Mouse (Mus musculus) lung, postnatal 0 days (tissue): ENCODE measurements around the gene Iqgap3. TPM values are rescaled to one million over a fixed set of nuclear protein-coding genes. Genes with fewer than 3 reads are reported as not detected.

Source experiments
- ATAC-seq: fragments of 200-750 bp; cut with Nextera tagmentation; 2 replicates; pipeline ENCODE4 v1.8.0; 2017; ENCODE audit warnings: moderate library complexity
- DNase-seq: peaks from one replicate; pipeline ENCODE4 v3.0.0-alpha.2; 2016; ENCODE audit warnings: low spot score
- H3K27ac ChIP-seq: fragments of 300-500 bp; sonication (generic); 2 replicates; pipeline ENCODE4 v1.5.1; 2014; ENCODE audit warnings: antibody characterized with exemption, mild to moderate bottlenecking, low read length, mixed read lengths
- H3K27me3 ChIP-seq: fragments of 300-500 bp; sonication (generic); replicated peaks from 2 replicates; pipeline ENCODE4 v1.6.1; 2014; ENCODE audit warnings: low read length, mixed read lengths; ENCODE audit not compliant: insufficient read depth
- H3K36me3 ChIP-seq: fragments of 300-500 bp; sonication (generic); 2 replicates; pipeline ENCODE4 v1.6.1; 2014; ENCODE audit warnings: low read length, mixed read lengths; ENCODE audit not compliant: insufficient read depth
- H3K4me1 ChIP-seq: fragments of 300-500 bp; sonication (generic); 2 replicates; pipeline ENCODE4 v1.6.1; 2014; ENCODE audit warnings: antibody characterized with exemption, low read depth, low read length, mixed read lengths; ENCODE audit not compliant: insufficient read depth
- H3K4me2 ChIP-seq: fragments of 300-500 bp; sonication (generic); replicated peaks from 2 replicates; pipeline ENCODE4 v1.6.1; 2014; ENCODE audit warnings: low read depth, mild to moderate bottlenecking, low read length, moderate library complexity, mixed read lengths
- H3K4me3 ChIP-seq: fragments of 300-500 bp; sonication (generic); 2 replicates; pipeline ENCODE4 v1.5.1; 2014; ENCODE audit warnings: low read depth, low read length
- H3K9ac ChIP-seq: fragments of 300-500 bp; sonication (generic); replicated peaks from 2 replicates; pipeline ENCODE4 v1.6.1; 2014; ENCODE audit warnings: low read depth, mild to moderate bottlenecking
- H3K9me3 ChIP-seq: fragments of 300-500 bp; sonication (generic); 2 replicates; pipeline ENCODE4 v1.6.1; 2016; ENCODE audit warnings: low read length, mixed read lengths
- CTCF ChIP-seq: IDR thresholded peaks from 2 replicates; pipeline ENCODE4 v1.5.1; 2016; ENCODE audit warnings: antibody characterized with exemption, mild to moderate bottlenecking
- EP300 ChIP-seq: IDR thresholded peaks from 2 replicates; pipeline ENCODE4 v1.6.1; 2016; ENCODE audit warnings: antibody characterized with exemption, mild to moderate bottlenecking, control low read depth
- WGBS: fragments of 180-500 bp; shearing (Covaris S2); extraction: QIAGEN DNeasy Blood & Tissue Kit; methylation state at CpG from one replicate; pipeline ENCODE4 v1.1.7; 2014; 5-methylcytosine and 5-hydroxymethylcytosine counted together
- polyA plus RNA-seq: library from polyadenylated mRNA; unstranded; fragments of >200 nt; fragmentation: Nextera tagmentation; extraction: Ambion mirVana; gene quantifications from 2 replicates; pipeline ENCODE4 v1.2.1, GENCODE M21; 2015

Iqgap3 gene
- polyA plus RNA-seq, 1 experiment from 2014 or later: 0.92 TPM

DNA sequence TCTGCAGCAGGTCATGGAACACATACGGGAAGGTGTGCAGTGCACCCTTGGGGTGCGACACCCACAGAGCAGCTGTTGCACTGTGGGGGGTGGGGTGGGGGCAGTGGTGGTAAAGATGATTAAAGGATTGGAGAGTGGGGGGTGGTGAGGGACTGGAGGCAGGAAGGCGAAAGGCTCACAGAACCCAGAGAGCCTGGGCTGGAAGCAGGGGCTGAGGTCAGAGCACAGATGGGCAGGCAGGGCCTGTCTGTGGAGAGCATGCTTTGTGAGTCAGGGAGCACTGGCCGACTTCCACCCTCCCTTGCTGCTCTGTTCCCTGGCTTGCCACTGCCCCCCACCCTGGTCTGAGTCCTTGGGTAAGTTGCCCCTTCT, 63.6 kb downstream of the Iqgap3 start:
- Histone ChIP-seq H3K4me1 (peaks cover 59% of the 10 kb centered on the region), H3K9me3 (no peaks in the 10 kb centered on the region), H3K4me3 (0 out of 2 replicates have a peak overlapping the region, but pooled peaks have one; percentile 5), H3K36me3 (no peaks in the 10 kb centered on the region), H3K4me2 (peak overlapping the region; percentile 78), H3K27ac (no peak overlapping the region; the same call in 1 of the 2 replicates), H3K9ac (no peak overlapping the region; the same call in 1 of the 2 replicates), H3K27me3 (no peaks in the 10 kb centered on the region)
- TF ChIP-seq CTCF (no peak), EP300 (no peak)
- 40% methylated on average over 4 of the region's 4 CpGs for WGBS
- no peak for ATAC-seq
- DNase-seq: peak; percentile 4

DNA sequence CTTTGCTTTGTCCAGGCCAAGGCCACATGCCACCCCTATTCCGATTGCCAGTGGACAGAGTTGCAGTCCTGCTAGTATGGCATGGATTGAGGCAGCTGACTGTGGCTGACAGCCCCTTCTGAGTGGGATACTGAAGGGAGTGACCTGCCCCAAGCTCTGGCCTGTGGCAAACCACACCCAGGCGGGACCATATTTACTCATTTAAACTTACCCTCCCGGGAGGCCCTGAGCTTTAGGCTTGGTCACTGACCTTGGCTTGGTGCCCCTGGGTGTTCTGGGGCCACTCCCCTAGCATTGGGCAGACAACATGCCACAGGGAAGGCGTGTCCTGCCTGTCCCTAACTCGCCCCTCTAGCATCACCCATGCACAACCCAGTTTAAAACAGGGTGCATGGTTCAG, 64.2 kb downstream of the Iqgap3 start:
- peak overlapping the region; percentile 78 for H3K4me2 ChIP-seq
- H3K27ac ChIP-seq: no peak overlapping the region
- H3K9me3 ChIP-seq: no peaks in the 10 kb centered on the region
- no peak overlapping the region for H3K4me3 ChIP-seq
- ATAC-seq (no peak), DNase-seq (peak; percentile 31)
- no peaks in the 10 kb centered on the region for H3K27me3 ChIP-seq
- H3K36me3 ChIP-seq: no peaks in the 10 kb centered on the region
- peaks cover 57% of the 10 kb centered on the region for H3K4me1 ChIP-seq
- no peak for TF ChIP-seq EP300
- TF ChIP-seq CTCF: no peak
- 40% methylated on average over 5 of the region's 5 CpGs for WGBS
- H3K9ac ChIP-seq: no peak overlapping the region; the same call in 1 of the 2 replicates

DNA sequence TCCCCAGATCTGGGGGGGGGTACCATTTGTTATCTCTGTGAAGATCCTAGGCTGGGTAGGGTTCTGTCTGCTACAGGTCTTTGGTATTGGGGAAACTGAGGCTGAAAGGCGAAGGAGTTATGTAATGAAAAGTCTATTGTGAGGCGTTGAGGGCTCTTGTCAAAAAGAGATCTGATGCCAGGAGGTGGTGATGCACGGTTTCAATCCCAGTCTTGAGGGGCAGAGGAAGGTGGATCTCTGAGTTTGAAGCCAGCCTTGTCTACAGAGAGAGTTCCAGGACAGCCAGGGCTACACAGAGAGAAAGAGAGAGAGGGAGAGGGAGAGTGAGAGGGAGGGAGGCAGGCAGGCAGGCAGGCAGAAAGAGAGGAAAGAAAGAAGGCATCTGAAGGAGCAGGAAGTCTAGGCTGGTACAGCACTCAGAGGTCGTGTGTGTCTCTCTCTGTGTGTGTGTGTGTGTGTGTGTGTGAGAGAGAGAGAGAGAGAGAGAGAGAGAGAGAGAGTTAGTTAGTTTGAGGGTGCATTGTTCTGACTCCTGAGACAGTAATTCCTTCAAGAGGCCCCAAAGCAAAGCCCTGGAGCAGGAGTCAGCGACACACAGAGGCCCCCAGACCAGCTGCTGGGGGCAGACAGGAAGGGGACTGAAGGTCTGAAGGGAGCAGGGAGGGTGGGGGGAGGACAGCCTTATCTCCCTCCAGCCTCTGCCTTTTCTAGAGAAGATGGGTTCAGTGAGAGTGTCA, 64.8 kb downstream of the Iqgap3 start:
- H3K36me3 ChIP-seq: no peaks in the 10 kb centered on the region
- H3K4me3 ChIP-seq: no peak overlapping the region
- DNase-seq (no peak), ATAC-seq (no peak)
- TF ChIP-seq EP300: no peak
- no peak for TF ChIP-seq CTCF
- H3K4me1 ChIP-seq: peaks cover 58% of the 10 kb centered on the region
- no peaks in the 10 kb centered on the region for H3K9me3 ChIP-seq
- no peak overlapping the region for H3K27ac ChIP-seq
- 27% methylated on average over 5 of the region's 5 CpGs for WGBS
- H3K27me3 ChIP-seq: no peaks in the 10 kb centered on the region
- H3K4me2 ChIP-seq: 0 out of 2 replicates have a peak overlapping the region, but pooled peaks have one; percentile 78
- no peak overlapping the region for H3K9ac ChIP-seq

DNA sequence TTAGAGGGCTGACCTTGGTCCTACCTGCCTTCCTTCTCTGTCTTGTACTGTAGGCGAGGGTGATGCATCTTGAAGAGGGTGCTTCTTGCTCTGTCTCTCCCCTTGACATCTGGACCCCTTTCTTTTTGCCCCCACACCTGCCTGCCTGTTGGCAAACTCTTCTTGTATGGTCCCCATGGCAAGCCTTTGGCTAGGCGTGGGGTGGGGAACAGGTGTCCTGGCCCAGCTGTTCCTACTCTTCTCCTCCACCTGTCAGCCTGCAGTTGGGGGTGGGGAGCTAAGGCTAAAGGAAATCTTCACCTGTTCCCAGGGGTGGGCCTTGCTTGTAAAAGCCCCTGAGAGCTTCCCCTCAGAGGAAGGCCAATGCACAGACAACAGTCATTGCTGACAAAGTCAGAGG, 65.7 kb downstream of the Iqgap3 start:
- H3K4me1 ChIP-seq: peaks cover 58% of the 10 kb centered on the region
- no peak overlapping the region for H3K27ac ChIP-seq
- ATAC-seq: no peak
- 79% methylated on average over 2 of the region's 2 CpGs for WGBS
- H3K4me3 ChIP-seq: no peak overlapping the region
- no peak for DNase-seq
- H3K9ac ChIP-seq: no peak overlapping the region
- no peak overlapping the region for H3K4me2 ChIP-seq
- TF ChIP-seq CTCF: no peak
- no peak for TF ChIP-seq EP300
- no peaks in the 10 kb centered on the region for H3K9me3 ChIP-seq
- H3K36me3 ChIP-seq: no peaks in the 10 kb centered on the region
- H3K27me3 ChIP-seq: no peaks in the 10 kb centered on the region

DNA sequence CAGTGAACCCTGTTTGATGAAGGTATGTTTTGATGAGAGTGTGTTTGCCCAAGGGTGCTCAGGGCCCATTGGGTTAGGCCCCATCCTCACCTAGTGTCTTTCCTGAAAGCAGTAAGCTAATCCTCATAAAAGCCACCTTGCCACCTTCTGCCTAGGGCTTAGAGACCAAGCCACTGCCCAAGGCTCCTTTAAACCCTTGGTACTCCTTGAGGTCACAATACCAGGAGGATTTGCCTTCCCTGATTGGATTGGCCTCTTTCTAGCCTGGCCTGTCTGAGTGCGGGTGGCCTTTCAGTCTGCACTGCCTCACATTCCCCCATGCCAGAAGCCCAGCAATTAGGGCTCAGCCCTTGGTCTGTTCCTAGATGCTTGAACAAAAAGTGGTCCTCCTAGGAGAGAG, 66.1 kb downstream of the Iqgap3 start:
- Histone ChIP-seq H3K36me3 (no peaks in the 10 kb centered on the region), H3K9ac (no peak overlapping the region), H3K27me3 (no peaks in the 10 kb centered on the region), H3K27ac (no peak overlapping the region), H3K9me3 (no peaks in the 10 kb centered on the region), H3K4me2 (no peak overlapping the region), H3K4me1 (peaks cover 58% of the 10 kb centered on the region), H3K4me3 (no peak overlapping the region)
- ATAC-seq: no peak
- WGBS: 96% methylated on average over 1 of the region's 1 CpGs
- TF ChIP-seq EP300: no peak
- no peak for TF ChIP-seq CTCF
- DNase-seq: no peak

DNA sequence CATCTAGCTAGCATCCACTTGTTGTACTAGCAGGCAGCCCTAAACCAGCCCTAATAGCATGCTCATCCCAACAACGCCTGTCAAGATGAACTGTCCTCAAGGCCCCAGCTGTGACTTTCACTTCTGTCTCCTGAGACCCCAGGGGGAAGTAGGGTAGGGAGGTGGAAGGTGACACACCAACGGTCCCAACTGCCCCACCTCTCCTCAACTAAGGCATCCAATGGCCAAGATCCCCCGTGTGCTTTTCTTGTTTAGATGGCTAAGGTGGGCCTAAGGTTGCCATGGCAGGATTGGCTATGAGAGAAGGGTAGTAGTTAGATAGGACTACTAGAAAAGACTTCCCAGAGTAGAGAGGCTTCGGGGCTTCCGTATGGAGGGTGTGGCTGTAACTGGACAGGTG, 66.6 kb downstream of the Iqgap3 start:
- Histone ChIP-seq H3K4me3 (no peak overlapping the region), H3K27me3 (no peaks in the 10 kb centered on the region), H3K4me1 (peaks cover 58% of the 10 kb centered on the region), H3K27ac (0 out of 2 replicates have a peak overlapping the region, but pooled peaks have one; percentile 72), H3K9ac (no peak overlapping the region), H3K36me3 (no peaks in the 10 kb centered on the region), H3K4me2 (no peak overlapping the region), H3K9me3 (no peaks in the 10 kb centered on the region)
- WGBS: 66% methylated on average over 5 of the region's 5 CpGs
- TF ChIP-seq CTCF (no peak), EP300 (no peak)
- ATAC-seq (no peak), DNase-seq (no peak)
